Mouse (Mus musculus) spleen, postnatal 14 days (tissue): Measurements from ENCODE around the gene Polr3k.

ENCODE experiments used
- DNase-seq, 2 experiments: peaks; one replicate each; pipeline ENCODE4 v3.0.0; 2021 to 2022; ENCODE audit warnings: low spot score in 2 of 2

The Polr3k gene

DNA sequence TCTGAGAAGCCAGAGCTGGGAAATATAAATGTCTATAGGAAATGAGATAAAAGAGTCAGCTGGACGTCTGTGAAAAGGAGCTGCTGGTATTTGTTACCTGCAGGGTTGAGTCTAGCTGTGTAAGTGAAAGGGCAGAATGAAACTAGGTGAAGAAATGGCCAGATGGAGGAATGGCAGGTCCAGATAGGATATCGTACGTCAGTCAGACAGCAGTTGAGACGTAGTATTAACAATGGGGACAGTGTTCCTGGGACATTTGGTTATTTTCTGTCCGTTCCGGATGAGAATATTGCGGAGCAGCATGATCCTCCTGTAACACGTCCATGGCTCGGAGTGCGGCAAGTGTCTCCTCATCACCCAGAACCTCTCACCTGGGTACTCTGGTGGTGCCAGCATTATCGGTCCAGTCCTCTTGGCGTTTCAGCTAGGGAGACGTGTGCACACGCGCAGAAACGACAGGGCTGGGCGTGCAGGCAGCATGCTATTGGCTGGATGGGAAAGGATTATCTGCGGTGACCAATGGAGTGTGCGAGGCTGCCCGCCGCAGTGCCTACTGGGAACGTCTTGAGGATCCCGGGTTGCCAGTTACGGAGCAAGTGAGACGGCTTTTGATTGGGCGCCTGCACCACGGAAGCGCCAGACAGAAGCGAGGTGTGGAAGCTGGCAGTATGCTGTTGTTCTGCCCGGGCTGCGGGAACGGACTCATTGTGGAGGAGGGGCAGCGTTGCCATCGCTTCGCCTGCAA is at the start of gene Polr3k:
Gene Polr3k, plus strand, starts transcription at position 547 of the 745 bp plus-strand sequence.
- DNase-seq: peak; percentile 82 to 83

GRCm38 (mm10) chr2:181829032-181829650 is 35.0 kb upstream of the Polr3k start:
- DNase-seq: no peak

DNA sequence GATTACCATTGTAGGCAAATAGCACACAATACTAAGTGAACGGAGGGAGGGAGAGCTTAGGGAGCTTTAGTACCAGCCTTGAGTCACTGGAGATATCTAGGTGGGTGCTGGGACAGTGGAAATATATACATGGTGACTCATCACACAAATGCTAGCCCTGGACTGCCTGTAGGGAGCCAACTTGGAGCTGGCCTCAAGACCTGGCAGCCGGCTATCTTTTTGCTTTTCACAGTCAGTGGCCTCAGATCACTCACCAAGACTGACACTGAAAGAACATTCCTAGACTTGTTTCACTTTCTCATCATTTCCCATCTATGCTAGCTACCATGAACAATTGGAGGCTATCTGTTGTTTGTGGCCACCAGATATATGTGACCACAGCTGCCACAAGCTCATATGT is 31.4 kb upstream of the Polr3k start:
- DNase-seq: no peak

DNA sequence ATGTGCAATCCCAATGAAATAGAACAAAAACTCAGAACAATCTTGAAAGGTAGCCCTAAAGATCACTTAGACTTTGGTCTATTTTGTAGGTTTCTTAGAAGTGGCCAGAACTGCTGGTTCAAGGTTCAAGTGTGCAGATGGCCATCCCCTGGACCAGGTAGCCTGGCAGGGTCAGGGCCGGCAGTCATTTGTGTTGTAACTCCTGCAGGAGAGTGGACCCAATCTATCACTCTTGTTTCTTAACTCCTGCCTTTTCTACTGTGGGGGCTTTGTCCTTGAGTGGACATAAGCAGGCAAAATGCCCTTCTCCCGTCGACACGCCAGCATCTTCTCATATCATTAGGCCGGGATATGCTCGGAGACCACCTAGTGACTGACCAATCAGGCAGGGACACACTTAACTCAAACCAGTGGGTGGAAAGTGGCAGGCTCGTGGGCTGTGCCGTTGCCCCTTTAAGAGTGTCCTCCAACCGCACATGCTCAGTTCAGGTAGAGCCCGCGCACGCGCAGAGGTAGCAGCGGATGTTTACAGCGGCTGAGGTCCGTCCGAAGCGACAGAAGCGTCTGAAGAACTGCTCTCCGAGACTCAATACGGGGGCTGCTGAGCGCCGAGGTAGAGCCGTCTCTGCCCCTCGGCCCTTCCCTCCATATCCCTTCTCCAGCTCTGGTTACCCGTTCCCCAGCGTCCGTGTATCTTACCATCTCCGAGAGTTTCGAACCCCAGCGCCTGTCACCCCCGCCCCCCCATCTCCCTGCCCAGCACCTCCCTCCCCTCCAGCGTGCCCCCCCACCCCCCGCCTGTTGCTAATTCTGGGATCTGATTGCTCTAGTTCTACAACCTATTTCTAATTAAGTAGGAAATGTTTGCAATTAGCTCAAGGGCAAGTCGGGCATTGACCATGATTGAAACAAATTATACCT is 26.5 kb upstream of the Polr3k start, which contains the start of gene Pcmtd2:
Gene Pcmtd2, plus strand, starts transcription at position 483 of the 921 bp plus-strand sequence.
- peak; percentile 83 to 85 for DNase-seq

- no peak for DNase-seq
These were observed 25.9 kb upstream of the Polr3k start for GRCm38 (mm10) chr2:181838293-181838680.

GRCm38 (mm10) chr2:181845709-181846394 is 18.3 kb upstream of the Polr3k start:
- DNase-seq: no peak

DNA sequence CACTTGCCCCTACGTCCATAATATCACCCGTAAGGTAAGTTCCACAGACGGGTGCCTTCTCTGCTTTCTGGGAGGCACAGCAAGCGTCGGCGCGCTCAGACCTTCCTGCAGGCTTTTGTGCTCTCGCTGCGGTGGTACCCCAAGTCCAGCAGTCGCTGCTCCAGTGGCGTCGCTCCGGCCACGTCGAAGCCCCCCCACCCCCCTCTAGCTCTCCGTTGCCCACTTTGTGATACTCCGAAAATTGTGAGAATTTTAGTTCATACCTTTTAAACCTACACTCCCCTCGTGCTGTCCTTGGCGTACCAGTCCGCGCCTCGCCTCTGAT is 361 bp downstream of the Polr3k start:
- no peak for DNase-seq

DNA sequence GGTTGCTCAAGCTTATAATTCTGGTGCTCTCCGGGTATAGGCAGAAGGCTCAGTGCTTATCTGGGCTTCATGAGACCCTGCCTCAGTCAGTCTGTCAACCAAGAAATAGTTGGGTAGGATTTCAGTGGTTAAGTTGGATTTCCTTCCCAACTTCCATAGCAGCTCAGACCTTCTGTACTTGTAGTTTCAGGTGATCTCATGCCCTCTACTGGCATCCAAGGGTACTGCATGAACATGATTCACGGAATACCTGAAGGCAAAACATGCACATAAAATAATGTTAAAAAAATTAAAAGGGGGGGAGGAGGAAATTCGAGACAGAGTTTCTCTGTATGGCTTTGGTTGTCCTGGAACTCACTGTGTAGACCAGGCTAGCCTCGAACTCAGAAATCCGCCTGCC is 2.8 kb downstream of the Polr3k start:
- peak; percentile 26 to 61 for DNase-seq

- DNase-seq: no peak
These were observed 6.9 kb downstream of the Polr3k start for GRCm38 (mm10) chr2:181871039-181871438.

DNA sequence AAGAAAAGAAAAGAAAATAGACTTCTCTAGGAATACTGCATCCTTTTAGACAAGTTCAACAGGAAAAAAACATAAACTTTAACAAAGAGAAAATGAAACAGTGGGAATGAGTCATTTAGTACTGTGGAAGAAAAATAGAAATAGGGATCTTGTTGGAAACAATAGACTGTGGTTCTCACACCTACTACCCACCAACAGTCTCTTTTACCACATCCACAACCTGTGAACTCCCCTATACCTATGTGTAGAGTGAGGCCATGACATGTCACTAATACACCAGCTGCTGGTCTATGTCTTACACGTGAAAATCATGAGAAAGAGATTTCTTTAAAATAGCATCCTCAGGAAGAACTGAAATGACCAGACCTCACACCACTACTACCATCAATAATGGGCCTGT is 14.8 kb downstream of the Polr3k start:
- DNase-seq: no peak

DNA sequence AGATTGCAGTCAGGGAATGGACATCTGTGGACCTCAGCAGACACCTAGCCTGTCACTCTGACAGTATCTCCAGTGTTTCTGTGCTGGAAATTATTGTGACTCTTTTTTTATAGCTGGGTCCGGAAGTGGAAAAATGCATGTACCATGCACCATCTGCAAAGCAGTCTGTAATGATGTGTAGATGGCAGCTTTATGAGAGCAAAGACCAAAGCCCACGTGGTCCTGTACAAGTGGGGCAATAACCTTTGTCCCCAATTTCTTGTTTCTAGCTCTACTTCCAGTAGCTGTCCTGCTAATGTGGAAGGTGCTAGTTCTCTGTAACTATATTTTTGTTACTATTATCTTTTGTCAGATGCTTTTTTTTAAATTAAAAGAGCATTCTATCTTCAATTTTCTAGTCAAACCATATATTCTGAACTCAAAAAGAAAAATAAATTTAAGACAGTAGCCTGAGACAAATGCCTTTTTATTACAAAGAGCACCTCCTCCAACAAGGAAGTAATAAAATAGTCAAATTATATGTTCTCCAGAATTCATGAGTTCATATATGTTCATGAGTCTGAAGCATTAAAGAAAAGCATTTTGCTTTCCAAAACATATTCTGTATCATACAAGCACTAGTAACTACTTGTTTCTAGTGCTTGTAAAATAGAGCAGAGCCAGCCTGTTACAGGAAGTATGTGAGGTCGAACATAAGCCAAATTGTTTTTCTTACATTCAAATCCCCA is 19.0 kb downstream of the Polr3k start:
- DNase-seq: no peak

DNA sequence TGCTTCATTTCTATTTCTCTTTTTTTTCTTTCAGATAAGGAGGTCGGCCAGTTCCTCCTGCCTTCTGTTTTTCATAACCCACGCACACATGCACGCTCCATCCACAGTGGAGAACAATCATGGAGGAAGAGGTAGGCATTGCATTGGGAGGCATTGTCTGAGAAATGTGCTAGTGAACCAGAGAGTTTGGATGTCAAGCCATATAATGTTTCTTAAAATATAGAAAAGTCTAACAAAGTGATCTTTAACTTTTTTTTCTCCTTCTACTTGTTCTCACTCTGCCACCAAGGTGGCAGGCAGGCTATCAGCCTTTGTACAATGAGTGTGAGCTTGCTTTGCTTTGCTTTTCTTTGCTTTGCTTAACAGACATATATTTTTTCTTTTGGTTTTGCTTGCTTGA is 53.7 kb downstream of the Polr3k start:
- DNase-seq: no peak

- DNase-seq: peak in 1 of 2 experiments; percentile 36
These were observed 54.4 kb downstream of the Polr3k start for GRCm38 (mm10) chr2:181918501-181918900.
